Mouse (Mus musculus): Measurements from ENCODE around the gene Cngb1.

The Cngb1 gene

GRCm38 (mm10) chr8:95306431-95306830 is at the start of gene Cngb1:
Cngb1 (minus strand) TSS chr8:95306585.
- no peak for DNase-seq (ENCODE audit: low spot score)

GRCm38 (mm10) chr8:95354606-95355005 is 48.2 kb upstream of the Cngb1 start:
- DNase-seq (ENCODE audit: low spot score), result no peak

GRCm38 (mm10) chr8:95352871-95353866 is 46.8 kb upstream of the Cngb1 start:
- DNase-seq (ENCODE audit: low spot score), result no peak

- no peak for DNase-seq (ENCODE audit: low spot score)
These were observed 45.9 kb upstream of the Cngb1 start, which contains the start of gene Mmp15 for GRCm38 (mm10) chr8:95352151-95352870. Mmp15 (plus strand) TSS chr8:95352268.

GRCm38 (mm10) chr8:95351461-95351860 is 45.1 kb upstream of the Cngb1 start:
- no peak for DNase-seq (ENCODE audit: low spot score)

- peak; percentile 86 for DNase-seq (ENCODE audit: low spot score)
These were observed 42.6 kb upstream of the Cngb1 start for GRCm38 (mm10) chr8:95348811-95349630.

- no peak for DNase-seq (ENCODE audit: low spot score)
These were observed 42.0 kb upstream of the Cngb1 start for GRCm38 (mm10) chr8:95348356-95348755.

- peak; percentile 71 for DNase-seq (ENCODE audit: low spot score)
These were observed 40.5 kb upstream of the Cngb1 start for GRCm38 (mm10) chr8:95346643-95347545.

- no peak for DNase-seq (ENCODE audit: low spot score)
These were observed 38.3 kb upstream of the Cngb1 start for GRCm38 (mm10) chr8:95344668-95345067.

- DNase-seq (ENCODE audit: low spot score), result no peak
These were observed 35.3 kb upstream of the Cngb1 start for GRCm38 (mm10) chr8:95341721-95342120.

GRCm38 (mm10) chr8:95336363-95336762 is 30.0 kb upstream of the Cngb1 start:
- no peak for DNase-seq (ENCODE audit: low spot score)

GRCm38 (mm10) chr8:95335706-95336105 is 29.3 kb upstream of the Cngb1 start:
- DNase-seq (ENCODE audit: low spot score), result no peak

GRCm38 (mm10) chr8:95332437-95333199 is 26.2 kb upstream of the Cngb1 start:
- DNase-seq (ENCODE audit: low spot score), result peak; percentile 48

GRCm38 (mm10) chr8:95331720-95332436 is 25.5 kb upstream of the Cngb1 start, which contains the start of the genes Zfp319 and Usb1:
Zfp319 (minus strand) TSS chr8:95331950.
Usb1 (plus strand) TSS chr8:95332284.
- DNase-seq (ENCODE audit: low spot score), result peak; percentile 95

- no peak for DNase-seq (ENCODE audit: low spot score)
These were observed 24.9 kb upstream of the Cngb1 start for GRCm38 (mm10) chr8:95331156-95331719.

GRCm38 (mm10) chr8:95330367-95330766 is 24.0 kb upstream of the Cngb1 start:
- DNase-seq (ENCODE audit: low spot score), result no peak

GRCm38 (mm10) chr8:95327866-95328465 is 21.6 kb upstream of the Cngb1 start:
- no peak for DNase-seq (ENCODE audit: low spot score)

GRCm38 (mm10) chr8:95326822-95327221 is 20.4 kb upstream of the Cngb1 start:
- DNase-seq (ENCODE audit: low spot score), result no peak

GRCm38 (mm10) chr8:95324646-95325045 is 18.3 kb upstream of the Cngb1 start:
- no peak for DNase-seq (ENCODE audit: low spot score)
